Mouse (Mus musculus) stomach, postnatal 0 days (tissue): ENCODE measurements at regions not wholly inside any gene's neighbourhood (a gene's known extent, or its start where the extent isn't known, plus 50 kb on each side); places are given as distances from the start of the nearest gene placed in this dataset.

ENCODE experiments used
- ATAC-seq: fragments of 200-750 bp; cut with Nextera tagmentation; 2 replicates; pipeline ENCODE4 v1.8.0; 2017; ENCODE audit not compliant: low FRiP score, low TSS enrichment
- DNase-seq: peaks from one replicate; pipeline ENCODE4 v3.0.0-alpha.2; 2016; ENCODE audit warnings: low spot score
- H3K27ac ChIP-seq: fragments of 300-500 bp; sonication (generic); replicated peaks from 2 replicates; pipeline ENCODE4 v1.5.1; 2014; ENCODE audit warnings: mild to moderate bottlenecking, control low read depth
- H3K27me3 ChIP-seq: fragments of 300-500 bp; sonication (generic); 2 replicates; pipeline ENCODE4 v1.6.1; 2014; ENCODE audit warnings: low read length; ENCODE audit not compliant: control insufficient read depth, insufficient read depth
- H3K36me3 ChIP-seq: fragments of 300-500 bp; sonication (generic); 2 replicates; pipeline ENCODE4 v1.6.1; 2014; ENCODE audit warnings: low read length, mixed read lengths; ENCODE audit not compliant: control insufficient read depth, insufficient read depth
- H3K4me1 ChIP-seq: fragments of 300-500 bp; sonication (generic); replicated peaks from 2 replicates; pipeline ENCODE4 v1.6.1; 2014; ENCODE audit warnings: antibody characterized with exemption; ENCODE audit not compliant: control insufficient read depth, insufficient read depth
- H3K4me2 ChIP-seq: fragments of 300-500 bp; sonication (generic); replicated peaks from 2 replicates; pipeline ENCODE4 v1.6.1; 2014; ENCODE audit warnings: low read depth, mild to moderate bottlenecking, control low read depth, moderate library complexity
- H3K4me3 ChIP-seq: fragments of 300-500 bp; sonication (generic); 2 replicates; pipeline ENCODE4 v1.5.1; 2014; ENCODE audit warnings: low read depth, low read length, control low read depth
- H3K9ac ChIP-seq: fragments of 300-500 bp; sonication (generic); 2 replicates; pipeline ENCODE4 v1.6.1; 2014; ENCODE audit warnings: mild to moderate bottlenecking, low read length, control low read depth, mixed read lengths
- H3K9me3 ChIP-seq: fragments of 300-500 bp; sonication (generic); 2 replicates; pipeline ENCODE4 v1.6.1; 2016; ENCODE audit warnings: low read length; ENCODE audit not compliant: control insufficient read depth
- CTCF ChIP-seq: IDR thresholded peaks from 2 replicates; pipeline ENCODE4 v1.5.1; 2016; ENCODE audit warnings: antibody characterized with exemption, low read depth, mild to moderate bottlenecking, moderate library complexity
- EP300 ChIP-seq: optimal IDR thresholded peaks from 2 replicates; pipeline ENCODE3; 2016; ENCODE audit warnings: antibody characterized with exemption
- WGBS: fragments of 180-500 bp; shearing (Covaris S2); extraction: QIAGEN DNeasy Blood & Tissue Kit; methylation state at CpG from one replicate; pipeline ENCODE4 v1.1.7; 2014; 5-methylcytosine and 5-hydroxymethylcytosine counted together

DNA sequence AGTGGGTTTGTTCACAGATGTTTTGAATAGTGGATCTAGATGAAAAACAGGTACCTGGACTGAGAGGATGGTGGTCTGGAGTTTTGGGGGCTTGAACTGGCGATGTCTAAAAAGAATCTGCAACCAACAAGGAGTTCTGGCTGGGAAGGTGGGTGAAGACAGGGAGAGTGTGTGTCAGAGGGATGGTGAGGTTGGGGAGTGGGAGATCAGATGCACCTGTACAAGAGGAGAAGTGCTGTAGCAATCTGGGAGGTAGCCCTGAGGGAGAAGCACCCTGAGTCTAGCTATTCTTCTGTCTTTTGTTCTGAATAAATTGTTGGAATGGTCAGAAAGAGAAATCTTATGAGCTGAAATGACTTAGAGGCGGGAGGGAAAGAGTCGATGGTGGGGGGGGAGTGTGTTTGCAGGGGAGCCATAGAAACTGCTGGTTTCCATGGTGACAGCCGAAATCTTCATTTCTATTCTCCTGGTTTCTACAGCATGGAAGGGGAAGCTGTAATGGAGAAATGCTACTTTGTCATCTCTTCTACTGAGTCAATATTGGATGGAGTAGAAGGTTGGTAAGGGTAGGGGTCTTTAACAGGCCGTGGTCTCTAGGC lies 75.1 kb upstream of the Calcoco1 start:
- Histone ChIP-seq H3K36me3 (no peaks in the 10 kb centered on the region), H3K4me1 (no peaks in the 10 kb centered on the region), H3K4me2 (no peak overlapping the region), H3K9ac (no peak overlapping the region), H3K9me3 (no peaks in the 10 kb centered on the region), H3K27me3 (no peaks in the 10 kb centered on the region), H3K27ac (no peak overlapping the region), H3K4me3 (no peak overlapping the region)
- no peak for TF ChIP-seq EP300
- no peak for TF ChIP-seq CTCF
- DNase-seq (no peak), ATAC-seq (no peak)
- 63% methylated on average over 5 of the region's 5 CpGs for WGBS

DNA sequence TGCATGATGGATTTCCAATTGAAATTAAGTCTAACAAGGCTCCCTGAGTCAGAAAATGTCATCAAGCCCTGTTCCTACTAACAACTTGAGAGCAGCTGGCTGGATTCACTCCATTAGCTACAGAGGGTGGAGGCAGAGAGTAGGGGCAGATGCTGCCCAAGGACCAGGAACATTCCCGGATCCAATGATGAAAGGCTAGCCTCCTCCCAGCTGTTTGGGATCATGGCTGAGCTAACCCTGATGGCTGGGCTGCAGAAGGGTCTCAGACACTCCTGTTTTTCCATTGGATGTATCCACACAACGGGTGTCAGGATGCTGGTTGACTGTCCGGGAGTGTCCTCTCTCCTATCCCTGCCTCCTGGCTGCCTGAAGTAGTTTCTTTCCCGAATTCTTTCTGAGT lies 78.1 kb upstream of the Calcoco1 start:
- no peaks in the 10 kb centered on the region for H3K27me3 ChIP-seq
- WGBS, result 74% methylated on average over 4 of the region's 4 CpGs

DNA sequence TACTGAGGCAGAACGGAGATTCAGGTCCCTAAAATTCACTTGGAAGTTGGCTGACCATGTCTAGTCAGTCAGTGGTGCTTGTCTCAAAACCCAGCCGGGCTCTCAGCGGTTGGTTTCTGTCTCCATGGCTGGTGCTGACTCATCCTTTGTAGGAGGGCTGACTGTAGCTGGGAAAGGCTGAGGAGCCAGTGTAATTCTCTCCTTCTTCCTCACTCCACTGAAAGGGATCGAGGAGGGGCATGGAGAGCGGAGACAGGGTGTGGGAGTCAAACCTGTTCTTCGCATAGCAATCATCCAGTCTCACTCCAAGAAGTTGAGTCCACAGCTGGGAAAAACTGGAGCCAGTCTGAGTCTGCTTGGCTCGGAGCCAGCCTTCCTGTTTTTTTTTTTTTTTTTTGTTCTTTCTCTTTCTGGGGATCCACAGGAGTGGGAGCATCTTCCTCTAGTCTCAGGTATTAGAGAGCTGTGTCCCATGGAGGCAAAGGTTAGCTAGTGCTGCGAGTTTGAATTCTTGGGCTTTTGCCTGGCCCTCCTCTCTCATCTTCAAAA lies 80.4 kb upstream of the Calcoco1 start:
- Histone ChIP-seq H3K36me3 (no peaks in the 10 kb centered on the region), H3K9ac (no peak overlapping the region), H3K9me3 (no peaks in the 10 kb centered on the region), H3K4me3 (no peak overlapping the region), H3K4me1 (no peaks in the 10 kb centered on the region), H3K27me3 (no peaks in the 10 kb centered on the region), H3K27ac (no peak overlapping the region), H3K4me2 (no peak overlapping the region)
- TF ChIP-seq CTCF (no peak), EP300 (no peak)
- ATAC-seq, result 0 out of 2 replicates have a peak, but pooled peaks have one; percentile 54
- DNase-seq, result peak; percentile 27
- WGBS, result 47% methylated on average over 8 of the region's 8 CpGs

More for the DNA sequence above, 78.1 kb upstream of the Calcoco1 start:
- ATAC-seq (no peak), DNase-seq (no peak)
- Histone ChIP-seq H3K4me3 (no peak overlapping the region), H3K27ac (no peak overlapping the region), H3K9me3 (no peaks in the 10 kb centered on the region), H3K4me1 (no peaks in the 10 kb centered on the region), H3K4me2 (no peak overlapping the region), H3K9ac (no peak overlapping the region), H3K36me3 (no peaks in the 10 kb centered on the region)
- no peak for TF ChIP-seq CTCF
- no peak for TF ChIP-seq EP300

DNA sequence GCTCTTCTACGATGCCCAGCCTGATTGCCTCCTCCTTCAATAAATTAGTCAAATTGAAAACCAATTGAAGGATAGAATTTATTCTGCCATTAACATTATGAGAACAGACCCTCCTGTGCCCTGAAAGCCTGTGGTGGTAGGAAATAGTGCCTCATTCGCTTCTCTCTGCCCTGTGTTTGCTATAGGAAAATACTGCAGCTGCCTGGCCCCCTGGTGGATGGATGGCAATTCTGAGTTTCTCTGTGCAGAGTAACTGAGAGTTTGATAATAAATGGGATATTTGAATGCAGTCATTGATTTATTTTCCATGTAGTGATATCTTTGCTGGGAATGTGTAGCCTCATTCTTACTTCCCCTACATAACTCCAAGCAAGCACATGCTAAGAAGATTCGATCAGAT lies 85.4 kb upstream of the Calcoco1 start:
- ATAC-seq (no peak), DNase-seq (peak; percentile 42)
- Histone ChIP-seq H3K27me3 (no peaks in the 10 kb centered on the region), H3K9me3 (no peaks in the 10 kb centered on the region), H3K4me1 (no peaks in the 10 kb centered on the region), H3K36me3 (no peaks in the 10 kb centered on the region), H3K27ac (no peak overlapping the region), H3K9ac (no peak overlapping the region), H3K4me2 (no peak overlapping the region), H3K4me3 (no peak overlapping the region)
- 54% methylated on average over 3 of the region's 3 CpGs for WGBS
- TF ChIP-seq EP300 (no peak), CTCF (peak; percentile 77)

DNA sequence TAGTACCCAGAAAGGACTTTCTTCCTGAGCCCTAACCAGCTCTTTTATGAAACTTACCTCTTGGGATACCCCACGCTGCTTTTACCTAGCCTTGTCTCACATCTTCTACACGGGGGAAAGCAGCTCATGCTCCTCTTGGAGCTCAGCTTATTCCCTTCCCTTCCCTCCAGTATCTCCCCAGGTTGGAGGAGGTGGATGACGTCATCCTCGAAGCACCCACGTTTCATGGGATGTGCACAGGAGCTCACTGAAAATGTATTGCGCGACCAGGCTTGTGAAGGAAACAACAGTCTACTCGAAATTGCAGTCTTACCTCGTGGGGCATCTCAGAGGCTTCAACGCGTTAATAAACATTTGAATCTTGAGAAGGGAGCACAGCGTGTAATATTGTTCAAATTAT lies 97.2 kb upstream of the Calcoco1 start:
- Histone ChIP-seq H3K27me3 (no peaks in the 10 kb centered on the region), H3K4me2 (no peak overlapping the region), H3K4me3 (no peak overlapping the region), H3K9me3 (no peaks in the 10 kb centered on the region), H3K9ac (no peak overlapping the region), H3K36me3 (no peaks in the 10 kb centered on the region), H3K4me1 (no peaks in the 10 kb centered on the region), H3K27ac (no peak overlapping the region)
- DNase-seq (no peak), ATAC-seq (no peak)
- WGBS, result 71% methylated on average over 12 of the region's 12 CpGs
- TF ChIP-seq CTCF (no peak), EP300 (no peak)

DNA sequence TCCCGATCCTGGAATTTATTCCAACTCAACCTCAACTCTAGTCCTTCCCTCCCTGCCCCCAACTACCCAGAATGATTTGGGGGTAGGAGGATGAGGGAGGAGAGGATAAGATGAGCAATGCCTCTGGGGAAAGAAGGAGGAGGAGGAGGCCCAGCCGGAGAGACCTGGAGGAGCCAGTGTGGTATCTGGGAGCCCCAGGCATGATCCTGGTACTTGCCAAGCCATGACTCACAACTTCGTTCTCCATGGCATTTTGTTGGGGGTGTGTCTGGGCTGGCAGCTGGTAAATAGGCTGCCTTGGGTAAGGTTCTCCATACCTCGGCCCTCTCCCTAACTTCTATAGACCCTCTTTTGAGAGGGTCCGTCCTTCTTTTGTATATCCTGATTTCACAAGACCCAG lies 81.2 kb upstream of the Hoxc13 start:
- no peak for ATAC-seq
- H3K27ac ChIP-seq, result no peak overlapping the region
- H3K4me3 ChIP-seq, result no peak overlapping the region
- TF ChIP-seq CTCF, result no peak
- TF ChIP-seq EP300, result no peak
- no peaks in the 10 kb centered on the region for H3K4me1 ChIP-seq
- no peak overlapping the region for H3K4me2 ChIP-seq
- H3K27me3 ChIP-seq, result no peaks in the 10 kb centered on the region
- DNase-seq, result peak; percentile 18
- H3K36me3 ChIP-seq, result no peaks in the 10 kb centered on the region
- H3K9me3 ChIP-seq, result no peaks in the 10 kb centered on the region
- 69% methylated on average over 5 of the region's 5 CpGs for WGBS
- H3K9ac ChIP-seq, result no peak overlapping the region
